Mouse (Mus musculus): ENCODE data around the gene Odf3l1.

GRCm38 (mm10) chr9:56835152-56835551, 29.3 kb downstream of the Odf3l1 start:
- TF ChIP-seq USF1 (IDR thresholded peaks at IDR 0.05; ENCODE audit: low read depth, low read length) = no peak
- no peak for TF ChIP-seq RAD21 (IDR thresholded peaks at IDR 0.05; ENCODE audit: low read depth, low read length)
- TF ChIP-seq CTCF (IDR thresholded peaks at IDR 0.05 in 2 of 3, conservative IDR thresholded peaks at IDR 0.05 in 1 of 3; ENCODE audit: control insufficient read depth in 1 of 3, insufficient read depth in 1 of 3, low read depth in 2 of 3, low read length in 3 of 3, poor library complexity in 1 of 3, severe bottlenecking in 1 of 3) = no peak
- no peak for TF ChIP-seq UBTF (IDR thresholded peaks at IDR 0.05; ENCODE audit: borderline replicate concordance, insufficient read depth, low read depth, low read length)
- TF ChIP-seq BHLHE40 (IDR thresholded peaks at IDR 0.05; ENCODE audit: borderline replicate concordance, low read depth, low read length) = no peak
